Mouse (Mus musculus): ENCODE results near the gene Braf.

GRCm38 (mm10) chr6:39601828-39602227 is 123.4 kb downstream of the Braf start:
- TF ChIP-seq CTCF (IDR thresholded peaks at IDR 0.05) (no peak), POLR2A (IDR thresholded peaks at IDR 0.05; ENCODE audit: insufficient read depth, low read depth, low read length) (no peak)

Data from heart, adult 2 months (tissue).